Mouse (Mus musculus) stomach, postnatal 0 days (tissue): ENCODE data around the gene Myo5c. TPM values are rescaled to one million over a fixed set of nuclear protein-coding genes. Genes with fewer than 3 reads are reported as not detected.

Source experiments
- ATAC-seq: fragments of 200-750 bp; cut with Nextera tagmentation; 2 replicates; pipeline ENCODE4 v1.8.0; 2017; ENCODE audit not compliant: low FRiP score, low TSS enrichment
- DNase-seq: peaks from one replicate; pipeline ENCODE4 v3.0.0-alpha.2; 2016; ENCODE audit warnings: low spot score
- H3K27ac ChIP-seq: fragments of 300-500 bp; sonication (generic); replicated peaks from 2 replicates; pipeline ENCODE4 v1.5.1; 2014; ENCODE audit warnings: mild to moderate bottlenecking, control low read depth
- H3K27me3 ChIP-seq: fragments of 300-500 bp; sonication (generic); 2 replicates; pipeline ENCODE4 v1.6.1; 2014; ENCODE audit warnings: low read length; ENCODE audit not compliant: control insufficient read depth, insufficient read depth
- H3K36me3 ChIP-seq: fragments of 300-500 bp; sonication (generic); 2 replicates; pipeline ENCODE4 v1.6.1; 2014; ENCODE audit warnings: low read length, mixed read lengths; ENCODE audit not compliant: control insufficient read depth, insufficient read depth
- H3K4me1 ChIP-seq: fragments of 300-500 bp; sonication (generic); replicated peaks from 2 replicates; pipeline ENCODE4 v1.6.1; 2014; ENCODE audit warnings: antibody characterized with exemption; ENCODE audit not compliant: control insufficient read depth, insufficient read depth
- H3K4me2 ChIP-seq: fragments of 300-500 bp; sonication (generic); replicated peaks from 2 replicates; pipeline ENCODE4 v1.6.1; 2014; ENCODE audit warnings: low read depth, mild to moderate bottlenecking, control low read depth, moderate library complexity
- H3K4me3 ChIP-seq: fragments of 300-500 bp; sonication (generic); 2 replicates; pipeline ENCODE4 v1.5.1; 2014; ENCODE audit warnings: low read depth, low read length, control low read depth
- H3K9ac ChIP-seq: fragments of 300-500 bp; sonication (generic); 2 replicates; pipeline ENCODE4 v1.6.1; 2014; ENCODE audit warnings: mild to moderate bottlenecking, low read length, control low read depth, mixed read lengths
- H3K9me3 ChIP-seq: fragments of 300-500 bp; sonication (generic); 2 replicates; pipeline ENCODE4 v1.6.1; 2016; ENCODE audit warnings: low read length; ENCODE audit not compliant: control insufficient read depth
- CTCF ChIP-seq: IDR thresholded peaks from 2 replicates; pipeline ENCODE4 v1.5.1; 2016; ENCODE audit warnings: antibody characterized with exemption, low read depth, mild to moderate bottlenecking, moderate library complexity
- EP300 ChIP-seq: optimal IDR thresholded peaks from 2 replicates; pipeline ENCODE3; 2016; ENCODE audit warnings: antibody characterized with exemption
- WGBS: fragments of 180-500 bp; shearing (Covaris S2); extraction: QIAGEN DNeasy Blood & Tissue Kit; methylation state at CpG from one replicate; pipeline ENCODE4 v1.1.7; 2014; 5-methylcytosine and 5-hydroxymethylcytosine counted together
- polyA plus RNA-seq: library from polyadenylated mRNA; unstranded; fragments of >200 nt; fragmentation: Nextera tagmentation; extraction: Ambion mirVana; gene quantifications from 2 replicates; pipeline ENCODE4 v1.2.1, GENCODE M21; 2015

The Myo5c gene
- polyA plus RNA-seq, 1 experiment from 2014 or later = 11.4 TPM

DNA sequence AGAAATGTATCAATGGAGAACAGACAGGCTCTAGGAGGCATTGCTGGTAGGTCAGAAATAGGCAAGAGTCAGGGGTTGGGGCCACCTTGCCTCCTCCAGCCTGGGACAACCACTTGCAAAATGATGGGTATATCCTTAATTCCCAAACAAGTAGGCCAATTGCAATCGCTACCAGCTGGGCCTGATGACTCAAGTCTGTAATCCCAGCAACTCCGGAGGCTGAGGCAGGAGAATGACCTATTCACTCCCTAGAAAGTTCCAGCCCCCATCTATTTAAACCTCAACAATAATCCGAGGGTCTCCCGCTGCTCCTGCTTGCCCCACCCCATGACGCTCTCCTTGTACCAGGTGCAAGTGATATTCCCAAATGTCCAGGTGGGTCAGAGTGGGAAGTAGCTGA lies 115.6 kb downstream of the Myo5c start, which contains the start of gene Bcl2l10:
Bcl2l10 (plus strand) TSS at position 301 of the 400 bp plus-strand sequence.
- H3K27ac ChIP-seq = no peak within 1 kb of the TSS
- H3K4me2 ChIP-seq = no peak within 1 kb of the TSS
- H3K4me3 ChIP-seq = no peak within 1 kb of the TSS
- H3K27me3 ChIP-seq = no peaks in the 10 kb centered on the region
- DNase-seq (no peak), ATAC-seq (no peak)
- no peaks in the 10 kb centered on the region for H3K9me3 ChIP-seq
- H3K4me1 ChIP-seq = no peaks in the 10 kb centered on the region
- TF ChIP-seq CTCF = no peak
- no peak for TF ChIP-seq EP300
- 92% methylated on average over 5 of the region's 5 CpGs for WGBS
- no peak within 1 kb of the TSS for H3K9ac ChIP-seq
- H3K36me3 ChIP-seq = peaks cover 2% of the 10 kb centered on the region; the same call in 1 of the 2 replicates

DNA sequence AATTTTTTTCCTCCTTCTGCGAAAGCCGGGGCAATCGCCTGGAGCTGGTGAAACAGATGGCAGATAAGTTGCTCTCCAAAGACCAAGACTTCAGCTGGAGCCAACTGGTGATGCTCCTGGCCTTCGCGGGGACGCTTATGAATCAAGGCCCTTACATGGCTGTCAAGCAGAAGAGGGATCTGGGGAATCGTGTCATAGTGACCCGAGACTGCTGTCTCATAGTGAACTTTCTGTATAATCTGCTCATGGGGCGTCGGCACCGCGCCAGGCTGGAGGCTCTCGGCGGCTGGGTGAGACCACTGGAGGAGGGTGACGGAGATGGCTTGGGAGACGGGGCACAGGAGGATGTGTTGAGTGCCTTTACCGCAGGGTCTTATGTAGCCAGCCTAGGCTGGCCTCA lies 116.2 kb downstream of the Myo5c start:
- H3K4me3 ChIP-seq = no peak overlapping the region
- H3K36me3 ChIP-seq = no peaks in the 10 kb centered on the region
- H3K4me1 ChIP-seq = no peaks in the 10 kb centered on the region
- no peak overlapping the region for H3K9ac ChIP-seq
- no peak for DNase-seq
- no peaks in the 10 kb centered on the region for H3K9me3 ChIP-seq
- TF ChIP-seq CTCF = no peak
- no peak for TF ChIP-seq EP300
- H3K4me2 ChIP-seq = no peak overlapping the region
- no peaks in the 10 kb centered on the region for H3K27me3 ChIP-seq
- H3K27ac ChIP-seq = no peak overlapping the region
- WGBS = 92% methylated on average over 17 of the region's 17 CpGs
- no peak for ATAC-seq

DNA sequence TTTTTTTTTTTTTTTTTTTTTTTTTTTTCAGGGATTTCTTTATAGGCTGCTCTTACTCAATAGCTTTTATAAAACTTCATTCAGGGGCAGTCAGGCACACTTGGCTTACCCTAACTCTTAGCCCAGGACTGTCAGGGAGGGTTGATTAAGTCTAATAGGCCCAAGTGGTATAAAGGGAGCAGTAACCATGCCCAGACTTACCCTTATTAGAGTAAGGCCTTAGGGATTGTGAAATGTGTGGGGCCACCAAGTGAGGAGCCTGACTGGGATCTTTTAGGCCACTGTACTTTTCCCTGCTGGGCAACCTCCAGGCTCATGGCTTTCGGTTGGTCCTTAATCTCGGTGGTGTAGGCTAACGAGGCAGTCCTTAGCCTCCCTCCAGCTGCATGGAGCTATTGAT lies 116.8 kb downstream of the Myo5c start:
- Histone ChIP-seq H3K9ac (no peak overlapping the region), H3K4me2 (no peak overlapping the region), H3K27me3 (no peaks in the 10 kb centered on the region), H3K4me1 (no peaks in the 10 kb centered on the region), H3K9me3 (no peaks in the 10 kb centered on the region), H3K36me3 (no peaks in the 10 kb centered on the region), H3K27ac (no peak overlapping the region), H3K4me3 (no peak overlapping the region)
- no peak for DNase-seq
- TF ChIP-seq EP300 = no peak
- no peak for TF ChIP-seq CTCF
- WGBS = 84% methylated on average over 3 of the region's 3 CpGs
- ATAC-seq = no peak

DNA sequence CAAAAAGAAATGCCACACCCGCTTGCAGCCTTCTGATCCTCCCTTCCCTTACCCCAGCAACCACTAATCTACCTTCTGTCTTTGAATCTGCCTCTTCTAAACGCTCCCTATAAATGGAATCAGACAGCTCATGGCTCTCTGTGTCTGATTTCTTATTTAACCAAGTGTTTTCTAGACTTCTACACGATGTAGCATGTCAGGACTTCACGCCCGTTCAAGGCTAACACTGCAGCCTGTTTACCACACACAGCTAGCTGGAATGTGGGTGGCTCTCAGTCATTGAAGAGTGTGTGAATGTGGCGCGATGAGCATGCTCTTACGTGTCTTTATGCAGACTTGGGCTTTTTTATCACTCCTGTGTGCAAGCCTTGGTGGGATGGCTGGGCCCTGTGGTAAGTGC lies 121.3 kb downstream of the Myo5c start:
- TF ChIP-seq CTCF = no peak
- TF ChIP-seq EP300 = no peak
- ATAC-seq = peak; percentile 61; the same call in 1 of the 2 replicates

More for the DNA sequence above, 121.3 kb downstream of the Myo5c start:
- H3K4me3 ChIP-seq = no peak overlapping the region
- H3K27ac ChIP-seq = peak overlapping the region; percentile 78
- no peaks in the 10 kb centered on the region for H3K4me1 ChIP-seq
- H3K9me3 ChIP-seq = no peaks in the 10 kb centered on the region
- no peak overlapping the region for H3K4me2 ChIP-seq
- H3K36me3 ChIP-seq = no peaks in the 10 kb centered on the region
- H3K9ac ChIP-seq = no peak overlapping the region
- WGBS = 54% methylated on average over 8 of the region's 8 CpGs
- no peaks in the 10 kb centered on the region for H3K27me3 ChIP-seq
- no peak for DNase-seq

Other genes with a start within 250 kb of the Myo5c start
- 301 and 327 TPM in 2 replicates for gene Arpp19, start 194.4 kb upstream of the Myo5c start, polyA plus RNA-seq
- gene Myo5a, start 161.0 kb upstream of the Myo5c start, polyA plus RNA-seq = 4.3 and 4.9 TPM in 2 replicates
- 16.1 and 17.5 TPM in 2 replicates for gene Gnb5, start 74.3 kb downstream of the Myo5c start, polyA plus RNA-seq
- not detected in 2 replicates for gene Bcl2l10, start 115.7 kb downstream of the Myo5c start, polyA plus RNA-seq
- gene Mapk6, start 178.0 kb downstream of the Myo5c start, polyA plus RNA-seq = 28.9 and 29.0 TPM in 2 replicates
- gene Leo1, start 209.5 kb downstream of the Myo5c start, polyA plus RNA-seq = 16.1 and 17.8 TPM in 2 replicates